Mouse (Mus musculus): ENCODE results near the gene Mapre3. TPM values are rescaled to one million over a fixed set of nuclear protein-coding genes. Genes with fewer than 3 reads are reported as not detected.

The Mapre3 gene
- total and polyA plus RNA-seq, 3 experiments, result 0.27 TPM; not detected in 2

- no peak for DNase-seq (ENCODE audit: low spot score)
- no peak for ATAC-seq (ENCODE audit: extremely low read depth, insufficient number of reproducible peaks, low FRiP score, poor library complexity, severe bottlenecking)
Measured at GRCm38 (mm10) chr5:30856124-30856523, 41.7 kb downstream of the Mapre3 start.

GRCm38 (mm10) chr5:30863852-30864251 lies 49.4 kb downstream of the Mapre3 start:
- H3K36me3 ChIP-seq (replicated peaks), result no peaks in the 10 kb centered on the region
- H3K9me3 ChIP-seq (replicated peaks), result no peaks in the 10 kb centered on the region
- H3K4me1 ChIP-seq (ENCODE audit: insufficient read depth, low read depth, low read length), result peaks cover 20% of the 10 kb centered on the region
- TF ChIP-seq GATA2 (IDR thresholded peaks at IDR 0.05; ENCODE audit: borderline replicate concordance, low read depth, low read length) (no peak), GATA1 (IDR thresholded peaks at IDR 0.05; ENCODE audit: borderline replicate concordance, low read length) (no peak), POLR2AphosphoS5 (IDR thresholded peaks at IDR 0.05; ENCODE audit: insufficient replicate concordance, low read depth, low read length) (no peak), TAL1 (conservative IDR thresholded peaks at IDR 0.05; ENCODE audit: low read depth, low read length) (no peak), CTCF (IDR thresholded peaks at IDR 0.05; ENCODE audit: low read depth, low read length) (no peak)
- H3K4me3 ChIP-seq (ENCODE audit: low read depth, low read length), result no peak overlapping the region
- DNase-seq (ENCODE audit: low spot score), result no peak
- ATAC-seq (ENCODE audit: extremely low read depth, insufficient number of reproducible peaks, low FRiP score, poor library complexity, severe bottlenecking), result no peak
- H3K27me3 ChIP-seq (ENCODE audit: insufficient read depth, low read length), result peaks cover 46% of the 10 kb centered on the region

More at GRCm38 (mm10) chr5:30856124-30856523, 41.7 kb downstream of the Mapre3 start:
- Histone ChIP-seq H3K4me1 (ENCODE audit: insufficient read depth, low read depth, low read length) (no peaks in the 10 kb centered on the region), H3K27me3 (ENCODE audit: insufficient read depth, low read length) (peaks cover 57% of the 10 kb centered on the region), H3K4me3 (ENCODE audit: low read depth, low read length) (no peak overlapping the region), H3K36me3 (replicated peaks) (no peaks in the 10 kb centered on the region), H3K9me3 (replicated peaks) (no peaks in the 10 kb centered on the region)
- no peak for TF ChIP-seq GATA1 (IDR thresholded peaks at IDR 0.05; ENCODE audit: borderline replicate concordance, low read length)
- no peak for TF ChIP-seq GATA2 (IDR thresholded peaks at IDR 0.05; ENCODE audit: borderline replicate concordance, low read depth, low read length)
- TF ChIP-seq POLR2AphosphoS5 (IDR thresholded peaks at IDR 0.05; ENCODE audit: insufficient replicate concordance, low read depth, low read length), result no peak
- TF ChIP-seq CTCF (IDR thresholded peaks at IDR 0.05; ENCODE audit: low read depth, low read length), result no peak
- no peak for TF ChIP-seq TAL1 (conservative IDR thresholded peaks at IDR 0.05; ENCODE audit: low read depth, low read length)

- H3K4me1 ChIP-seq (ENCODE audit: insufficient read depth, low read depth, low read length), result peaks cover 23% of the 10 kb centered on the region
Measured at GRCm38 (mm10) chr5:30864322-30864721, 49.9 kb downstream of the Mapre3 start.

GRCm38 (mm10) chr5:30866871-30867270 lies 52.4 kb downstream of the Mapre3 start:
- peaks cover 34% of the 10 kb centered on the region for H3K27me3 ChIP-seq (ENCODE audit: insufficient read depth, low read length)
- H3K4me3 ChIP-seq (ENCODE audit: low read depth, low read length), result no peak overlapping the region
- TF ChIP-seq GATA2 (IDR thresholded peaks at IDR 0.05; ENCODE audit: borderline replicate concordance, low read depth, low read length) (no peak), POLR2AphosphoS5 (IDR thresholded peaks at IDR 0.05; ENCODE audit: insufficient replicate concordance, low read depth, low read length) (no peak), TAL1 (conservative IDR thresholded peaks at IDR 0.05; ENCODE audit: low read depth, low read length) (no peak), GATA1 (IDR thresholded peaks at IDR 0.05; ENCODE audit: borderline replicate concordance, low read length) (no peak), CTCF (IDR thresholded peaks at IDR 0.05; ENCODE audit: low read depth, low read length) (no peak)
- H3K9me3 ChIP-seq (replicated peaks), result no peaks in the 10 kb centered on the region
- peaks cover 36% of the 10 kb centered on the region for H3K4me1 ChIP-seq (ENCODE audit: insufficient read depth, low read depth, low read length)
- ATAC-seq (ENCODE audit: extremely low read depth, insufficient number of reproducible peaks, low FRiP score, poor library complexity, severe bottlenecking) (no peak), DNase-seq (ENCODE audit: low spot score) (no peak)
- peaks cover 13% of the 10 kb centered on the region for H3K36me3 ChIP-seq (replicated peaks)

More at GRCm38 (mm10) chr5:30864322-30864721, 49.9 kb downstream of the Mapre3 start:
- Histone ChIP-seq H3K36me3 (replicated peaks) (no peaks in the 10 kb centered on the region), H3K27me3 (ENCODE audit: insufficient read depth, low read length) (peaks cover 46% of the 10 kb centered on the region), H3K4me3 (ENCODE audit: low read depth, low read length) (no peak overlapping the region), H3K9me3 (replicated peaks) (no peaks in the 10 kb centered on the region)
- DNase-seq (ENCODE audit: low spot score) (no peak), ATAC-seq (ENCODE audit: extremely low read depth, insufficient number of reproducible peaks, low FRiP score, poor library complexity, severe bottlenecking) (no peak)
- TF ChIP-seq GATA1 (IDR thresholded peaks at IDR 0.05; ENCODE audit: borderline replicate concordance, low read length) (no peak), POLR2AphosphoS5 (IDR thresholded peaks at IDR 0.05; ENCODE audit: insufficient replicate concordance, low read depth, low read length) (no peak), GATA2 (IDR thresholded peaks at IDR 0.05; ENCODE audit: borderline replicate concordance, low read depth, low read length) (no peak), TAL1 (conservative IDR thresholded peaks at IDR 0.05; ENCODE audit: low read depth, low read length) (no peak), CTCF (IDR thresholded peaks at IDR 0.05; ENCODE audit: low read depth, low read length) (no peak)

GRCm38 (mm10) chr5:30867712-30868111 lies 53.3 kb downstream of the Mapre3 start, which contains the start of gene Tmem214:
TSS of gene Tmem214 (plus strand) at chr5:30868012.
- DNase-seq (ENCODE audit: low spot score) (no peak), ATAC-seq (ENCODE audit: extremely low read depth, insufficient number of reproducible peaks, low FRiP score, poor library complexity, severe bottlenecking) (no peak)
- Histone ChIP-seq H3K4me3 (ENCODE audit: low read depth, low read length) (no peak within 1 kb of the TSS; the same call in 1 of the 2 replicates), H3K4me1 (ENCODE audit: insufficient read depth, low read depth, low read length) (peaks cover 42% of the 10 kb centered on the region), H3K27me3 (ENCODE audit: insufficient read depth, low read length) (peaks cover 28% of the 10 kb centered on the region), H3K9me3 (replicated peaks) (no peaks in the 10 kb centered on the region), H3K36me3 (replicated peaks) (peaks cover 22% of the 10 kb centered on the region)
- no peak for TF ChIP-seq GATA2 (IDR thresholded peaks at IDR 0.05; ENCODE audit: borderline replicate concordance, low read depth, low read length)

- H3K27me3 ChIP-seq (ENCODE audit: insufficient read depth, low read length), result peaks cover 16% of the 10 kb centered on the region
- no peak for ATAC-seq (ENCODE audit: extremely low read depth, insufficient number of reproducible peaks, low FRiP score, poor library complexity, severe bottlenecking)
Measured at GRCm38 (mm10) chr5:30868981-30869380, 54.5 kb downstream of the Mapre3 start.

More at GRCm38 (mm10) chr5:30868981-30869380, 54.5 kb downstream of the Mapre3 start:
- Histone ChIP-seq H3K9me3 (replicated peaks) (no peaks in the 10 kb centered on the region), H3K36me3 (replicated peaks) (peaks cover 34% of the 10 kb centered on the region), H3K4me1 (ENCODE audit: insufficient read depth, low read depth, low read length) (peaks cover 38% of the 10 kb centered on the region), H3K4me3 (ENCODE audit: low read depth, low read length) (peak overlapping the region; percentile 88)
- DNase-seq (ENCODE audit: low spot score), result no peak
- TF ChIP-seq POLR2AphosphoS5 (IDR thresholded peaks at IDR 0.05; ENCODE audit: insufficient replicate concordance, low read depth, low read length), result no peak
- no peak for TF ChIP-seq TAL1 (conservative IDR thresholded peaks at IDR 0.05; ENCODE audit: low read depth, low read length)
- TF ChIP-seq GATA1 (IDR thresholded peaks at IDR 0.05; ENCODE audit: borderline replicate concordance, low read length), result no peak

Data from G1E (cell line).